Mouse (Mus musculus): Measurements from ENCODE around the gene Bloc1s1. TPM values are rescaled to one million over a fixed set of nuclear protein-coding genes. Genes with fewer than 3 reads are reported as not detected.

The Bloc1s1 gene
- polyA plus RNA-seq, 1 experiment = 269 TPM

- TF ChIP-seq POLR2A (IDR thresholded peaks at IDR 0.05; ENCODE audit: borderline replicate concordance, extremely low read depth, insufficient read depth, insufficient read length, poor library complexity, severe bottlenecking) (no peak), CTCF (IDR thresholded peaks at IDR 0.05; ENCODE audit: borderline replicate concordance, extremely low read depth, insufficient read depth, insufficient read length) (no peak)
- DNase-seq (ENCODE audit: low read depth) = peak; percentile 68
Observed at GRCm38 (mm10) chr10:128929638-128930378, 6.0 kb upstream of the Bloc1s1 start.

DNA sequence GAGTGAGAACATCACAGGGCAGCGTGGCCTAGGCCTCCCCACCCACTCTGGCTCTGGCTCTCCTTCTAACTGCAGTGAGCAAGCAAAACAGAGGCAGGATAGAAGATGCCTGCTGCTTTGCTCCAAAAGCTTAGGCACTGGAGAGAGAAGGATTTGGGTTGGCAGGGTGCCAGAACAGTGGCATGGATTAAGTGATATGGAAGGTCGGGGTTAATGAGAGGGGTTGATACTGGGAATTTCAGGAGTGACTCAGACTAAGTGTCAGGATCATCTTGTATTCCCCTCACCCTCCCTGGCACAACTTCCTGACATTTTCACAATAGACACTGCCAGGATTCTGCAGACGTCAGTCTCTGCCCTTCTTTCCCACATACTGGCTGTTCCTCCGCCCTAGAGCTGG lies 4.5 kb upstream of the Bloc1s1 start:
- TF ChIP-seq POLR2A (IDR thresholded peaks at IDR 0.05; ENCODE audit: borderline replicate concordance, extremely low read depth, insufficient read depth, insufficient read length, poor library complexity, severe bottlenecking) = no peak
- TF ChIP-seq CTCF (IDR thresholded peaks at IDR 0.05; ENCODE audit: borderline replicate concordance, extremely low read depth, insufficient read depth, insufficient read length) = no peak
- DNase-seq (ENCODE audit: low read depth) = peak; percentile 54

GRCm38 (mm10) chr10:128923013-128923691 lies 683 bp downstream of the Bloc1s1 start:
- peak; percentile 24; the same call in 1 of the 2 replicates for TF ChIP-seq POLR2A (IDR thresholded peaks at IDR 0.05; ENCODE audit: borderline replicate concordance, extremely low read depth, insufficient read depth, insufficient read length, poor library complexity, severe bottlenecking)
- TF ChIP-seq CTCF (IDR thresholded peaks at IDR 0.05; ENCODE audit: borderline replicate concordance, extremely low read depth, insufficient read depth, insufficient read length) = 0 out of 2 replicates have a peak, but pooled peaks have one; percentile 14
- peak; percentile 97 for DNase-seq (ENCODE audit: low read depth)

DNA sequence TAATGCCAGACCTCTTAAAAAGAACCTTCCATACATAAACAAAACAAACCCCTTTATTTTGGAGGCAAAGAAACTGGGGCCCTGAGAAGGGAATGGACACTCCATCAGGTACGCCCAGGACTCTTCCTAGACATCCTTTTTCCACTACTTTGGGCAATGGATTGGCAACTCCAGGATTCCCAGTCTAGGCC lies 1.1 kb downstream of the Bloc1s1 start, which contains the start of gene Rdh5:
TSS of gene Rdh5 (minus strand) at position 67 of the 191 bp plus-strand sequence.
- TF ChIP-seq CTCF (IDR thresholded peaks at IDR 0.05; ENCODE audit: borderline replicate concordance, extremely low read depth, insufficient read depth, insufficient read length) (no peak), POLR2A (IDR thresholded peaks at IDR 0.05; ENCODE audit: borderline replicate concordance, extremely low read depth, insufficient read depth, insufficient read length, poor library complexity, severe bottlenecking) (no peak)
- DNase-seq (ENCODE audit: low read depth) = no peak

- no peak for DNase-seq (ENCODE audit: low read depth)
- no peak for TF ChIP-seq CTCF (IDR thresholded peaks at IDR 0.05; ENCODE audit: borderline replicate concordance, extremely low read depth, insufficient read depth, insufficient read length)
- no peak for TF ChIP-seq POLR2A (IDR thresholded peaks at IDR 0.05; ENCODE audit: borderline replicate concordance, extremely low read depth, insufficient read depth, insufficient read length, poor library complexity, severe bottlenecking)
Observed at GRCm38 (mm10) chr10:128921883-128922821, 1.7 kb downstream of the Bloc1s1 start.

GRCm38 (mm10) chr10:128921251-128921650 lies 2.6 kb downstream of the Bloc1s1 start:
- TF ChIP-seq CTCF (IDR thresholded peaks at IDR 0.05; ENCODE audit: borderline replicate concordance, extremely low read depth, insufficient read depth, insufficient read length) (no peak), POLR2A (IDR thresholded peaks at IDR 0.05; ENCODE audit: borderline replicate concordance, extremely low read depth, insufficient read depth, insufficient read length, poor library complexity, severe bottlenecking) (no peak)
- DNase-seq (ENCODE audit: low read depth) = no peak

- TF ChIP-seq POLR2A (IDR thresholded peaks at IDR 0.05; ENCODE audit: borderline replicate concordance, extremely low read depth, insufficient read depth, insufficient read length, poor library complexity, severe bottlenecking) = no peak
- no peak for TF ChIP-seq CTCF (IDR thresholded peaks at IDR 0.05; ENCODE audit: borderline replicate concordance, extremely low read depth, insufficient read depth, insufficient read length)
- no peak for DNase-seq (ENCODE audit: low read depth)
Observed at GRCm38 (mm10) chr10:128920736-128921161, 3.1 kb downstream of the Bloc1s1 start.

- TF ChIP-seq POLR2A (IDR thresholded peaks at IDR 0.05; ENCODE audit: borderline replicate concordance, extremely low read depth, insufficient read depth, insufficient read length, poor library complexity, severe bottlenecking) (no peak), CTCF (IDR thresholded peaks at IDR 0.05; ENCODE audit: borderline replicate concordance, extremely low read depth, insufficient read depth, insufficient read length) (no peak)
- no peak for DNase-seq (ENCODE audit: low read depth)
Observed at GRCm38 (mm10) chr10:128919966-128920365, 3.9 kb downstream of the Bloc1s1 start.

- DNase-seq (ENCODE audit: low read depth) = peak; percentile 53
- TF ChIP-seq POLR2A (IDR thresholded peaks at IDR 0.05; ENCODE audit: borderline replicate concordance, extremely low read depth, insufficient read depth, insufficient read length, poor library complexity, severe bottlenecking) (no peak), CTCF (IDR thresholded peaks at IDR 0.05; ENCODE audit: borderline replicate concordance, extremely low read depth, insufficient read depth, insufficient read length) (no peak)
Observed at GRCm38 (mm10) chr10:128919203-128919631, 4.6 kb downstream of the Bloc1s1 start.

- DNase-seq (ENCODE audit: low read depth) = no peak
- no peak for TF ChIP-seq CTCF (IDR thresholded peaks at IDR 0.05; ENCODE audit: borderline replicate concordance, extremely low read depth, insufficient read depth, insufficient read length)
- TF ChIP-seq POLR2A (IDR thresholded peaks at IDR 0.05; ENCODE audit: borderline replicate concordance, extremely low read depth, insufficient read depth, insufficient read length, poor library complexity, severe bottlenecking) = no peak
Observed at GRCm38 (mm10) chr10:128918246-128918645, 5.6 kb downstream of the Bloc1s1 start.

DNA sequence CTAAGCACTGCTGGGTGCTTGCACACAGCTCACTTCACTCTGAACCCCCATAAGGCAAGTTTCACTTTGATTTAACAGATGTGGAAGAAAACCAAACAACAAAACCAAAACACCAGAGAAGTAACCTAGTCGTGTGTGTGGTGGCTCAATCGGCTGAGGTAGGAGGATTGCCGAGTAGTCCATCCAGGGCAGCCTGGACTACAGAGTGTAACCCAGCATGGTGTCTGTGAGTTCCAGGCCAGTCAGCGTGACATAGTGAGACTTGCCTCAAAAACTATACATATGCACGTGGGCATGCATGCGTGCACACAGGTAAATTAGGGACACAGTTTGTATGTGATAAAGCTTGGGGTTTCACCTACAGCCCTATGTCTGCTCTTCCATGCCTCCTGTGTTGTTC lies 6.4 kb downstream of the Bloc1s1 start:
- DNase-seq (ENCODE audit: low read depth) = no peak
- TF ChIP-seq CTCF (IDR thresholded peaks at IDR 0.05; ENCODE audit: borderline replicate concordance, extremely low read depth, insufficient read depth, insufficient read length) (no peak), POLR2A (IDR thresholded peaks at IDR 0.05; ENCODE audit: borderline replicate concordance, extremely low read depth, insufficient read depth, insufficient read length, poor library complexity, severe bottlenecking) (no peak)

Measured in brain, embryonic 14.5 days (tissue).